Mouse (Mus musculus) intestine, embryonic 16.5 days (tissue): ENCODE results near the gene Rgp1. TPM values are rescaled to one million over a fixed set of nuclear protein-coding genes. Genes with fewer than 3 reads are reported as not detected.

Source experiments
- ATAC-seq: fragments of 200-750 bp; cut with Nextera tagmentation; 2 replicates; pipeline ENCODE4 v1.8.0; 2017; ENCODE audit warnings: moderate TSS enrichment, moderate library complexity
- H3K27ac ChIP-seq: fragments of 300-500 bp; sonication (generic); 2 replicates; pipeline ENCODE4 v1.5.1; 2014; ENCODE audit warnings: mild to moderate bottlenecking, low read length
- H3K27me3 ChIP-seq: fragments of 300-500 bp; sonication (generic); replicated peaks from 2 replicates; pipeline ENCODE4 v1.6.1; 2014; ENCODE audit warnings: low read length, control low read depth, mixed read lengths; ENCODE audit not compliant: control insufficient read depth, insufficient read depth
- H3K36me3 ChIP-seq: fragments of 300-500 bp; sonication (generic); 2 replicates; pipeline ENCODE4 v1.6.1; 2014; ENCODE audit warnings: low read length, control low read depth; ENCODE audit not compliant: control insufficient read depth, insufficient read depth
- H3K4me1 ChIP-seq: fragments of 300-500 bp; sonication (generic); 2 replicates; pipeline ENCODE4 v1.6.1; 2014; ENCODE audit warnings: low read length, control low read depth, mixed read lengths; ENCODE audit not compliant: control insufficient read depth, insufficient read depth
- H3K4me2 ChIP-seq: fragments of 300-500 bp; sonication (generic); 2 replicates; pipeline ENCODE4 v1.6.1; 2014; ENCODE audit warnings: low read depth, low read length, control low read depth
- H3K4me3 ChIP-seq: fragments of 300-500 bp; sonication (generic); 2 replicates; pipeline ENCODE4 v1.5.1; 2014; ENCODE audit warnings: mild to moderate bottlenecking, low read length
- H3K9ac ChIP-seq: fragments of 300-500 bp; sonication (generic); 2 replicates; pipeline ENCODE4 v1.6.1; 2014; ENCODE audit warnings: low read depth, low read length
- H3K9me3 ChIP-seq: fragments of 300-500 bp; sonication (generic); 2 replicates; pipeline ENCODE4 v1.6.1; 2016; ENCODE audit warnings: low read length, control low read depth; ENCODE audit not compliant: control insufficient read depth
- WGBS: fragments of 180-500 bp; shearing (Covaris S2); extraction: QIAGEN DNeasy Blood & Tissue Kit; methylation state at CpG from one replicate; pipeline ENCODE4 v1.1.7; 2014; 5-methylcytosine and 5-hydroxymethylcytosine counted together
- polyA plus RNA-seq: library from polyadenylated mRNA; unstranded; fragments of >200 nt; fragmentation: Nextera tagmentation; extraction: Ambion mirVana; gene quantifications from 2 replicates; pipeline ENCODE4 v1.2.1, GENCODE M21; 2015

Rgp1 gene
- polyA plus RNA-seq, 1 experiment from 2014 or later = 19.5 TPM

GRCm38 (mm10) chr4:43560976-43561375, 17.5 kb upstream of the Rgp1 start:
- peak overlapping the region; percentile 90 for H3K4me2 ChIP-seq
- peak overlapping the region; percentile 71 for H3K4me3 ChIP-seq
- no peaks in the 10 kb centered on the region for H3K27me3 ChIP-seq
- peaks cover 11% of the 10 kb centered on the region; the same call in 1 of the 2 replicates for H3K36me3 ChIP-seq
- peak overlapping the region; percentile 95 for H3K9ac ChIP-seq
- peak overlapping the region; percentile 100 for H3K27ac ChIP-seq
- H3K4me1 ChIP-seq = peaks cover 48% of the 10 kb centered on the region
- 20% methylated on average over 2 of the region's 2 CpGs for WGBS
- ATAC-seq = no peak
- no peaks in the 10 kb centered on the region for H3K9me3 ChIP-seq

GRCm38 (mm10) chr4:43561436-43561996, 17.0 kb upstream of the Rgp1 start:
- ATAC-seq = no peak
- Histone ChIP-seq H3K27ac (peak overlapping the region; percentile 100), H3K36me3 (peaks cover 11% of the 10 kb centered on the region; the same call in 1 of the 2 replicates), H3K4me2 (peak overlapping the region; percentile 90), H3K27me3 (no peaks in the 10 kb centered on the region), H3K9ac (peak overlapping the region; percentile 95), H3K4me1 (peaks cover 48% of the 10 kb centered on the region), H3K4me3 (peak overlapping the region; percentile 71), H3K9me3 (no peaks in the 10 kb centered on the region)
- 1% methylated on average over 16 of the region's 16 CpGs for WGBS

- WGBS = under 1% methylated on average over 62 of the region's 62 CpGs
- H3K4me3 ChIP-seq = peak within 1 kb of the TSS; percentile 71
- peak; percentile 94 for ATAC-seq
- peaks cover 11% of the 10 kb centered on the region; the same call in 1 of the 2 replicates for H3K36me3 ChIP-seq
- H3K4me2 ChIP-seq = peak within 1 kb of the TSS; percentile 90
- no peaks in the 10 kb centered on the region for H3K27me3 ChIP-seq
- H3K27ac ChIP-seq = peak within 1 kb of the TSS; percentile 100
- peak within 1 kb of the TSS; percentile 95 for H3K9ac ChIP-seq
- peaks cover 48% of the 10 kb centered on the region for H3K4me1 ChIP-seq
- H3K9me3 ChIP-seq = no peaks in the 10 kb centered on the region
Measured at GRCm38 (mm10) chr4:43561997-43562768, 16.3 kb upstream of the Rgp1 start, which contains the start of the genes Creb3 and Tln1. Gene Creb3 (plus strand): TSS chr4:43562332. Gene Tln1 (minus strand): TSS chr4:43562691.

- Histone ChIP-seq H3K9me3 (no peaks in the 10 kb centered on the region), H3K27me3 (no peaks in the 10 kb centered on the region), H3K27ac (peak overlapping the region; percentile 100), H3K4me1 (peaks cover 40% of the 10 kb centered on the region), H3K9ac (peak overlapping the region; percentile 95), H3K36me3 (peaks cover 14% of the 10 kb centered on the region), H3K4me3 (peak overlapping the region; percentile 71), H3K4me2 (peak overlapping the region; percentile 90)
- WGBS = 3% methylated on average over 22 of the region's 22 CpGs
- ATAC-seq = peak; percentile 28
Measured at GRCm38 (mm10) chr4:43562769-43563600, 15.5 kb upstream of the Rgp1 start.

GRCm38 (mm10) chr4:43563601-43563875, 15.0 kb upstream of the Rgp1 start:
- peak overlapping the region; percentile 90 for H3K4me2 ChIP-seq
- H3K36me3 ChIP-seq = peaks cover 20% of the 10 kb centered on the region
- H3K4me1 ChIP-seq = peaks cover 35% of the 10 kb centered on the region
- H3K4me3 ChIP-seq = peak overlapping the region; percentile 71
- peak overlapping the region; percentile 95 for H3K9ac ChIP-seq
- H3K27ac ChIP-seq = peak overlapping the region; percentile 100; the same call in 1 of the 2 replicates
- no peaks in the 10 kb centered on the region for H3K27me3 ChIP-seq
- no peak for ATAC-seq
- WGBS = 74% methylated on average over 4 of the region's 4 CpGs
- H3K9me3 ChIP-seq = no peaks in the 10 kb centered on the region

GRCm38 (mm10) chr4:43564231-43564630, 14.3 kb upstream of the Rgp1 start:
- Histone ChIP-seq H3K9ac (no peak overlapping the region; the same call in 1 of the 2 replicates), H3K27ac (no peak overlapping the region), H3K4me2 (no peak overlapping the region; the same call in 1 of the 2 replicates), H3K27me3 (no peaks in the 10 kb centered on the region), H3K4me1 (peaks cover 29% of the 10 kb centered on the region), H3K36me3 (peaks cover 23% of the 10 kb centered on the region), H3K9me3 (no peaks in the 10 kb centered on the region), H3K4me3 (no peak overlapping the region)
- no peak for ATAC-seq
- 36% methylated on average over 2 of the region's 2 CpGs for WGBS

- H3K4me1 ChIP-seq = peaks cover 11% of the 10 kb centered on the region
- no peak overlapping the region for H3K4me2 ChIP-seq
- no peak overlapping the region for H3K9ac ChIP-seq
- H3K9me3 ChIP-seq = no peaks in the 10 kb centered on the region
- ATAC-seq = no peak
- no peak overlapping the region for H3K4me3 ChIP-seq
- 95% methylated on average over 9 of the region's 9 CpGs for WGBS
- no peak overlapping the region for H3K27ac ChIP-seq
- H3K27me3 ChIP-seq = no peaks in the 10 kb centered on the region
- peaks cover 23% of the 10 kb centered on the region for H3K36me3 ChIP-seq
Measured at GRCm38 (mm10) chr4:43567140-43567539, 11.4 kb upstream of the Rgp1 start.

- H3K9ac ChIP-seq = no peak overlapping the region
- 78% methylated on average over 6 of the region's 6 CpGs for WGBS
- H3K27me3 ChIP-seq = no peaks in the 10 kb centered on the region
- no peaks in the 10 kb centered on the region for H3K9me3 ChIP-seq
- H3K4me3 ChIP-seq = no peak overlapping the region
- ATAC-seq = no peak
- no peak overlapping the region for H3K4me2 ChIP-seq
- peaks cover 11% of the 10 kb centered on the region for H3K36me3 ChIP-seq
- H3K4me1 ChIP-seq = peaks cover 9% of the 10 kb centered on the region
- no peak overlapping the region for H3K27ac ChIP-seq
Measured at GRCm38 (mm10) chr4:43571395-43572045, 7.0 kb upstream of the Rgp1 start.

- Histone ChIP-seq H3K27ac (no peak overlapping the region), H3K9ac (no peak overlapping the region), H3K4me1 (peaks cover 21% of the 10 kb centered on the region), H3K9me3 (no peaks in the 10 kb centered on the region), H3K27me3 (no peaks in the 10 kb centered on the region), H3K4me2 (no peak overlapping the region), H3K36me3 (peaks cover 3% of the 10 kb centered on the region), H3K4me3 (no peak overlapping the region)
- ATAC-seq = no peak
- WGBS = 91% methylated on average over 4 of the region's 4 CpGs
Measured at GRCm38 (mm10) chr4:43573561-43573960, 5.0 kb upstream of the Rgp1 start.
